Mouse (Mus musculus) liver, embryonic 11.5 days (tissue): ENCODE results near the gene Mov10l1. TPM values are rescaled to one million over a fixed set of nuclear protein-coding genes. Genes with fewer than 3 reads are reported as not detected.

Source experiments
- ATAC-seq: fragments of 200-750 bp; cut with Nextera tagmentation; replicated peaks from 2 replicates; pipeline ENCODE4 v1.8.0; 2017; ENCODE audit warnings: moderate number of reproducible peaks, mild to moderate bottlenecking, moderate TSS enrichment, moderate library complexity; ENCODE audit not compliant: low FRiP score
- DNase-seq: peaks from one replicate; pipeline ENCODE4 v3.0.0-alpha.2; 2017; ENCODE audit warnings: low spot score
- H3K27ac ChIP-seq: fragments of 300-500 bp; sonication (generic); 2 replicates; pipeline ENCODE4 v1.5.1; 2014; ENCODE audit warnings: mild to moderate bottlenecking, low read depth, low read length, control low read depth
- H3K27me3 ChIP-seq: fragments of 300-500 bp; sonication (generic); replicated peaks from 2 replicates; pipeline ENCODE4 v1.6.1; 2014; ENCODE audit warnings: low read length, mixed read lengths; ENCODE audit not compliant: control insufficient read depth, insufficient read depth
- H3K36me3 ChIP-seq: fragments of 300-500 bp; sonication (generic); 2 replicates; pipeline ENCODE4 v1.6.1; 2014; ENCODE audit warnings: mild to moderate bottlenecking, low read length, moderate library complexity, mixed read lengths; ENCODE audit not compliant: control insufficient read depth, insufficient read depth
- H3K4me1 ChIP-seq: fragments of 300-500 bp; sonication (generic); replicated peaks from 2 replicates; pipeline ENCODE4 v1.6.1; 2014; ENCODE audit warnings: low read length, mixed read lengths; ENCODE audit not compliant: control insufficient read depth, insufficient read depth
- H3K4me2 ChIP-seq: fragments of 300-500 bp; sonication (generic); 2 replicates; pipeline ENCODE4 v1.6.1; 2014; ENCODE audit warnings: mild to moderate bottlenecking, control low read depth, moderate library complexity
- H3K4me3 ChIP-seq: fragments of 300-500 bp; sonication (generic); 2 replicates; pipeline ENCODE4 v1.5.1; 2014; ENCODE audit warnings: low read depth, low read length, control low read depth
- H3K9ac ChIP-seq: fragments of 300-500 bp; sonication (generic); 2 replicates; pipeline ENCODE4 v1.6.1; 2014; ENCODE audit warnings: low read depth, low read length, control low read depth
- H3K9me3 ChIP-seq: fragments of 300-500 bp; sonication (generic); 2 replicates; pipeline ENCODE4 v1.6.1; 2016; ENCODE audit warnings: low read length, inconsistent platforms, mixed read lengths; ENCODE audit not compliant: control insufficient read depth
- WGBS: fragments of 180-500 bp; shearing (Covaris S2); extraction: QIAGEN DNeasy Blood & Tissue Kit; methylation state at CpG from one replicate; pipeline ENCODE4 v1.1.7; 2014; 5-methylcytosine and 5-hydroxymethylcytosine counted together
- polyA plus RNA-seq: library from polyadenylated mRNA; unstranded; fragments of >200 nt; fragmentation: Nextera tagmentation; extraction: Ambion mirVana; gene quantifications from 2 replicates; pipeline ENCODE4 v1.2.1, GENCODE M21; 2014

Mov10l1 gene
- polyA plus RNA-seq = 0.18 and 0.65 TPM in 2 replicates

GRCm38 (mm10) chr15:88982534-88983079, at the start of gene Mov10l1:
Gene Mov10l1 (plus strand): TSS chr15:88982909.
- no peak for DNase-seq

GRCm38 (mm10) chr15:88934141-88934540, 48.6 kb upstream of the Mov10l1 start:
- H3K27me3 ChIP-seq = no peaks in the 10 kb centered on the region
- H3K4me2 ChIP-seq = no peak overlapping the region
- DNase-seq (no peak), ATAC-seq (no peak)
- H3K9me3 ChIP-seq = no peaks in the 10 kb centered on the region
- 69% methylated on average over 7 of the region's 7 CpGs for WGBS
- H3K4me1 ChIP-seq = no peaks in the 10 kb centered on the region
- no peak overlapping the region for H3K27ac ChIP-seq
- H3K4me3 ChIP-seq = no peak overlapping the region
- H3K9ac ChIP-seq = no peak overlapping the region
- H3K36me3 ChIP-seq = no peaks in the 10 kb centered on the region

More at GRCm38 (mm10) chr15:88982534-88983079, at the start of gene Mov10l1:
- 88% methylated on average over 31 of the region's 31 CpGs for WGBS
- no peak for ATAC-seq
- Histone ChIP-seq H3K36me3 (no peaks in the 10 kb centered on the region), H3K27ac (no peak within 1 kb of the TSS), H3K27me3 (no peaks in the 10 kb centered on the region), H3K9me3 (no peaks in the 10 kb centered on the region), H3K4me1 (no peaks in the 10 kb centered on the region), H3K4me2 (no peak within 1 kb of the TSS), H3K9ac (no peak within 1 kb of the TSS), H3K4me3 (no peak within 1 kb of the TSS)

- Histone ChIP-seq H3K36me3 (no peaks in the 10 kb centered on the region), H3K27me3 (no peaks in the 10 kb centered on the region), H3K9ac (no peak overlapping the region), H3K4me1 (no peaks in the 10 kb centered on the region), H3K27ac (no peak overlapping the region), H3K4me3 (no peak overlapping the region), H3K9me3 (no peaks in the 10 kb centered on the region), H3K4me2 (no peak overlapping the region)
- DNase-seq (no peak), ATAC-seq (no peak)
- WGBS = 46% methylated on average over 6 of the region's 6 CpGs
Observed at GRCm38 (mm10) chr15:88936619-88937290, 46.0 kb upstream of the Mov10l1 start.

GRCm38 (mm10) chr15:88937291-88937650, 45.4 kb upstream of the Mov10l1 start:
- ATAC-seq (no peak), DNase-seq (no peak)
- H3K27ac ChIP-seq = no peak overlapping the region
- no peak overlapping the region for H3K4me3 ChIP-seq
- H3K9ac ChIP-seq = no peak overlapping the region
- no peak overlapping the region for H3K4me2 ChIP-seq
- no peaks in the 10 kb centered on the region for H3K36me3 ChIP-seq
- H3K27me3 ChIP-seq = no peaks in the 10 kb centered on the region
- H3K4me1 ChIP-seq = no peaks in the 10 kb centered on the region
- no peaks in the 10 kb centered on the region for H3K9me3 ChIP-seq
- WGBS = 82% methylated on average over 2 of the region's 2 CpGs

GRCm38 (mm10) chr15:88942783-88943182, 39.9 kb upstream of the Mov10l1 start:
- Histone ChIP-seq H3K4me2 (no peak overlapping the region), H3K4me3 (no peak overlapping the region), H3K9me3 (no peaks in the 10 kb centered on the region), H3K27ac (no peak overlapping the region), H3K27me3 (no peaks in the 10 kb centered on the region), H3K9ac (no peak overlapping the region), H3K4me1 (no peaks in the 10 kb centered on the region), H3K36me3 (no peaks in the 10 kb centered on the region)
- DNase-seq (no peak), ATAC-seq (no peak)
- WGBS = 67% methylated on average over 5 of the region's 5 CpGs

- no peak overlapping the region for H3K9ac ChIP-seq
- H3K4me3 ChIP-seq = no peak overlapping the region
- no peak overlapping the region for H3K27ac ChIP-seq
- ATAC-seq = no peak
- H3K27me3 ChIP-seq = no peaks in the 10 kb centered on the region
- no peaks in the 10 kb centered on the region for H3K36me3 ChIP-seq
- no peaks in the 10 kb centered on the region for H3K4me1 ChIP-seq
- H3K9me3 ChIP-seq = no peaks in the 10 kb centered on the region
- no peak overlapping the region for H3K4me2 ChIP-seq
- WGBS = 78% methylated on average over 5 of the region's 5 CpGs
- DNase-seq = no peak
Observed at GRCm38 (mm10) chr15:88943896-88944551, 38.7 kb upstream of the Mov10l1 start.

GRCm38 (mm10) chr15:88946851-88947250, 35.9 kb upstream of the Mov10l1 start:
- 44% methylated on average over 6 of the region's 6 CpGs for WGBS
- Histone ChIP-seq H3K27me3 (no peaks in the 10 kb centered on the region), H3K36me3 (no peaks in the 10 kb centered on the region), H3K9me3 (no peaks in the 10 kb centered on the region), H3K4me3 (no peak overlapping the region), H3K27ac (no peak overlapping the region), H3K4me1 (no peaks in the 10 kb centered on the region), H3K4me2 (no peak overlapping the region), H3K9ac (no peak overlapping the region)
- ATAC-seq (no peak), DNase-seq (no peak)

GRCm38 (mm10) chr15:88951246-88951645, 31.5 kb upstream of the Mov10l1 start:
- no peaks in the 10 kb centered on the region for H3K9me3 ChIP-seq
- no peak overlapping the region for H3K27ac ChIP-seq
- no peak overlapping the region for H3K4me2 ChIP-seq
- H3K4me3 ChIP-seq = no peak overlapping the region
- WGBS = 85% methylated on average over 4 of the region's 4 CpGs
- H3K27me3 ChIP-seq = peaks cover 26% of the 10 kb centered on the region
- DNase-seq = no peak
- H3K9ac ChIP-seq = no peak overlapping the region
- peaks cover 3% of the 10 kb centered on the region for H3K4me1 ChIP-seq
- H3K36me3 ChIP-seq = no peaks in the 10 kb centered on the region
- ATAC-seq = no peak
